Comparison of ENCODE assay signal across 20 mouse cellular contexts in the genomic region with DNA sequence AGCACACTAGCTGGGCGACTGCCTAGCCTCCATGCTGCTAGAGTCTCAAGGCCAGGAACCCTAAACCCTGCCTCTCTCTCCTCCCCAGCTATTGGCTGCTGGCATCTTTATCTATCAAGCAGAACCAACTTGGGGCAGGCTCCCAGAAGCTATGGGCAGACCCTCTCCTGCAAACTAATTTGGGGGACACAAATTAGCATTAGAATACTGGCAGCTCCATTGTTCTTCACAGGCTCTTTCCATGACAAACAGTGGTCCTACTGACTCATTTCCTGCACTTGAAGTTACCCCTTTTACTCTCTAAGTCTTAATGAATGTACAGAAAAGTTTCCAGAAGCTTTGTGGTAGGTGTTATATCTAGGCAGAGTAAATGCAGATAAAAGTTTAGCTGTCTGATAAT.
"Had no signal": no experiment of that assay in that cellular context is flagged by ENCODE, and none has a peak within 500 bp of the region (broad histone marks: within the 10 kb centered on the region; RNA-seq: fewer than 3 reads in every experiment).

No protein-coding gene starts in this region.

- H3K27ac ChIP-seq: kidney, postnatal 0 days; layer of hippocampus, adult 2 months; limb, embryonic 10.5 days; limb, embryonic 13.5 days; liver, embryonic 12.5 days; liver, embryonic 15.5 days; lung, embryonic 15.5 days; midbrain, embryonic 10.5 days; stomach, postnatal 0 days had no signal

- H3K36me3 ChIP-seq: limb, embryonic 10.5 days; liver, embryonic 12.5 days; midbrain, embryonic 10.5 days had no signal

- H3K27me3 ChIP-seq: limb, embryonic 13.5 days; liver, embryonic 12.5 days; liver, embryonic 15.5 days; lung, embryonic 15.5 days had no signal

- H3K4me3 ChIP-seq: layer of hippocampus, adult 2 months; limb, embryonic 10.5 days; limb, embryonic 13.5 days; liver, embryonic 12.5 days; liver, embryonic 15.5 days; lung, embryonic 15.5 days; megakaryocyte, embryonic 14.5 days; midbrain, embryonic 10.5 days had no signal

- H3K9me3 ChIP-seq: limb, embryonic 10.5 days; limb, embryonic 13.5 days; liver, embryonic 15.5 days; lung, embryonic 15.5 days; megakaryocyte, embryonic 14.5 days had no signal

- H3K9ac ChIP-seq: limb, embryonic 13.5 days; liver, embryonic 12.5 days; liver, embryonic 15.5 days; lung, embryonic 15.5 days had no signal

- H3K4me1 ChIP-seq: limb, embryonic 10.5 days; liver, embryonic 12.5 days; liver, embryonic 15.5 days; lung, embryonic 15.5 days; megakaryocyte, embryonic 14.5 days had no signal

- ATAC-seq: liver, embryonic 12.5 days had no signal

- DNase-seq: kidney, postnatal 25 days; layer of hippocampus, adult 9-11 months; liver; lung, adult 18-20 months; lung, postnatal 10 days; lung, postnatal 36 days; midbrain, embryonic 14.5 days; thymus, adult 2 months; thymus, postnatal 14 days; thymus, postnatal 4 days had no signal

- H3K4me2 ChIP-seq: limb, embryonic 13.5 days; liver, embryonic 12.5 days; liver, embryonic 15.5 days; lung, embryonic 15.5 days had no signal
